Mouse (Mus musculus) thymus, adult 2 months (tissue): ENCODE measurements around the gene Sntg2.

ENCODE experiments used
- CTCF ChIP-seq: fragments of 200-500 bp; IDR thresholded peaks from 2 replicates; pipeline ENCODE4 v1.5.1; 2012; ENCODE audit warnings: mild to moderate bottlenecking, control low read depth, low read length, moderate library complexity, borderline replicate concordance; ENCODE audit not compliant: control insufficient read depth, poor library complexity, insufficient read depth; ENCODE audit errors: extremely low read depth
- POLR2A ChIP-seq: fragments of 200-500 bp; IDR thresholded peaks from 2 replicates; pipeline ENCODE4 v1.6.1; 2012; ENCODE audit warnings: mild to moderate bottlenecking, low read length, control low read depth, moderate library complexity; ENCODE audit not compliant: control insufficient read depth, poor library complexity, insufficient read depth; ENCODE audit errors: extremely low read depth

DNA sequence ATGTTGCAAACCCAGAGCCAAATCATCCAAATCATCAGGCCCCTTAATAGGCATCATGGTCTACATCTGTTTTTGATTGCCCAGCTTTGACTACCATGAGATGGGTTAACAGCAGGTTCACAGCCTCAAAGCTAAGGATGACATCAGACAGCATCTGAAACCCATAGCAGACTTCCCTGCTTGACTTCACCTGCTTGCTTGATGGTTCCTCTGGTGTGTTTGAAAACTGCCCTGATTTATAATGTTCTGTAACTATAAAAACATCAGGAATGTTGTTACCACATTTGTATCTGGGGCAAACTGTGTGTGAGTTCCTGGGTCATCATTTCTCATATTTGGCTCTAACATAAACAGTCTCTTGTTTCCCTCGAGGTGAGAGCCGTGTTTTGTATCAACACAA is 55.2 kb downstream of the Sntg2 start:
- TF ChIP-seq CTCF (no peak), POLR2A (no peak)
